Mouse (Mus musculus) urinary bladder, postnatal 14 days (tissue): Measurements from ENCODE around the gene Xlr4b.
"Not testable (repeated sequence)": the region's sequence is repeated elsewhere in the genome, so short reads cannot be mapped to it uniquely, and the experiment has no call there.

Experiments
- DNase-seq: peaks from one replicate; pipeline ENCODE4 v3.0.0; 2021; ENCODE audit warnings: low spot score

The Xlr4b gene

GRCm38 (mm10) chrX:73213819-73214564, at the start of gene Xlr4b:
Gene Xlr4b, plus strand, starts transcription at chrX:73214333.
- DNase-seq = not testable (repeated sequence)

GRCm38 (mm10) chrX:73176889-73177288, 37.2 kb upstream of the Xlr4b start, which contains the start of gene Spin2d:
Gene Spin2d, minus strand, starts transcription at chrX:73176989.
- DNase-seq = not testable (repeated sequence)

GRCm38 (mm10) chrX:73191934-73192333, 22.2 kb upstream of the Xlr4b start, which contains the start of gene Xlr3b:
Gene Xlr3b, plus strand, starts transcription at chrX:73192207.
- peak; percentile 5 for DNase-seq

DNA sequence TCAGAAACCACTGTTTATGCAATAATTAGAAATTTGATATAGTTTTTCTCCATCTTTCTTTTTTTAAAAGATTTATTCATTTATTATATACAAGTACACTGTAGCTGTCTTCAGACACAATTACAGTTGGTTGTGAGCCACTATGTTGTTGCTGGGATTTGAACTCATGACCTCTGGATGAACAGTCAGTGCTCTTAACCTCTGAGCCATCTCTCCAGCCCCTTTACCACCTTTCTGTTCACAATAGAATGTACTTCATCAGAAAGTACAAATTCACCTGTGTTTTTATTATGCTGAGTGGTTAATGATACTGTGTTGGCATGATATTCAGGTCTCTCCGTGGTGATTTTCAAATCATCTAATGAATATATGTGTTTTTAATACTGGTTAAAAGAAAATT, 11.2 kb downstream of the Xlr4b start:
- no peak for DNase-seq

GRCm38 (mm10) chrX:73227914-73228605, 13.9 kb downstream of the Xlr4b start, which contains the start of gene F8a:
Gene F8a, plus strand, starts transcription at chrX:73228291.
- DNase-seq = peak; percentile 79

DNA sequence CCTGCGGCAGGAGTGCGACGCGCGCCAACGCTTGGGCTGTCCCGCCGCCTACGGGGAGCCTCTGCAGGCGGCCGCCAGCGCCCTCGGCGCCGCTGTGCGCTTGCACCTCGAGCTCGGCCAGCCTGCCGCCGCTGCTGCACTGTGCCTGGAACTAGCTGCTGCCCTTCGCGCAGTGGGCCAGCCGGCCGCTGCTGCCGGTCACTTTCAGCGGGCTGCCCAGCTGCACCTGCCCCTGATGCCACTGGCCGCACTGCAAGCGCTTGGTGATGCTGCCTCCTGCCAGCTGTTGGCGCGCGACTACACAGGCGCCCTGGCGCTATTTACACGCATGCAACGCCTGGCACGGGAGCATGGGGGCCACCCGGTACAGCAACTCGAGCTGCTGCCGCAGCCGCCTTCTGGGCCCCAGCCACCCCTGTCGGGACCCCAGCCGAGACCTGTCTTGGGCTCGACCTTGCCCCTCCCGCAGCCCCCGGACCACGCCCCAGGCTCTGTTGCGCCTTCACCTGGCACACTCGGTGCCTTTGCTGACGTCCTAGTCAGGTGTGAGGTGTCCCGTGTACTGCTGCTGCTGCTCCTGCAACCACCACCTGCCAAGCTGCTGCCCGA, 14.6 kb downstream of the Xlr4b start:
- DNase-seq = peak; percentile 38

DNA sequence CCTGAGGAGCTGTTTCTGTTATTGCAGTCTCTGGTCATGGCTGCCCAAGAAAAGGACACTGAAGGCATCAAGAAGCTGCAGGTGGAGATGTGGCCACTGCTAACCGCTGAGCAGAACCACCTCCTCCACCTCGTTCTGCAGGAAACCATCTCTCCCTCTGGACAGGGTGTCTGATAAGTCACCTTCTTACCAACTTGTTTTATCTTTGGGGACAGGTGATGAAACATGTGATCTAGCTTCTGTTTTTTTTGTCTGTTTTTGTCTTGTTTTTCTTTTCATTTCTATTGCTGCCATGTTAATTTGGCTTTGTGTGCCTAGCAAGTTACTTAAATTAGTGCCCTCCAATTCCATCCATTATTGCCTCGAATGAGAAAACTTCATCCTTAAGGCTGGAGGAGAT, 15.2 kb downstream of the Xlr4b start:
- no peak for DNase-seq

DNA sequence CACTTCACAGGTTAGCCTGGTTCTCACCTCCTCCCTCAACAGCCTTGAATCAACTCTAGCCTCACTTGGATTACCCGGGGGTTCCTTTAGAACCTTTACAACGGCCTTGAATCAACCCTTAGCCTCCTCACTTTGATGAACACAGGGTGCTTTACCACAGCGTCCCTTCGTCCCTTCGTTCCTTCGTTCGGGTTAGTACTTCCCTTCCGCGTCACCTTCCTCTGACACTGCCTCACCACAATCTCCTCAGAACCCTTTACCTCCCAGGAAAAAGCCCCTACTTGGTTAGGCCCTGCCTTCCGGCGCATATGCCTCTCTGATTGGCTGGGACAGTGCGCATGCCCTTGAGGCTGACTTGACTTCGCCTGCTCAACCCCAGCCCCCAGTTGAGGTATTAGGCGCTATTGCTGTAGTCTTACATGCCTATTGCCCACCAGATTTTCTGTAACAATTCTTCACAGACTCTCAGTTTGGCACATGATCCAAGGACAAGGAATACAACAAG, 28.7 kb downstream of the Xlr4b start, which contains the start of gene Xlr4c:
Gene Xlr4c, minus strand, starts transcription at position 310 of the 505 bp plus-strand sequence.
- not testable (repeated sequence) for DNase-seq

GRCm38 (mm10) chrX:73262428-73262827, 48.3 kb downstream of the Xlr4b start:
- DNase-seq = not testable (repeated sequence)

DNA sequence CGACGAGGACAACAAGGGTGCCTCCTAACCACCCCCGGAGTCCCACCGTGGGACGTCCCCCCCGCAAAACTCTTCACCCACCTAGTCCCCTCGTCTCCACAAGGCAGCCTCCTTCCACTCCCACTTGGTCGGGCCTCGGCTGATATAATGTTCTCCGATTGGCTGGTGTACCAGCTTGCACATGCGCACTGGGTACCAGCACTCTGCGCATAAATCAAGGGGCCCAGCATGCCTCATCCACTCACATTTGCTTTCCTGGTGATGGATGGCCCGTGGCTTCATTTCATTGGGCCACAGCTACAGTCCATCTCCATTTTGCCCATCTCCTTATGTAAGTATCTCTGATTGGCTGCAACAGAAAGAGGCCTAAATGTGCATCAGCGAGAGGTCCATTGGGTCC, 51.1 kb downstream of the Xlr4b start, which contains the start of gene Xlr3c:
Gene Xlr3c, minus strand, starts transcription at position 121 of the 400 bp plus-strand sequence.
- DNase-seq = not testable (repeated sequence)
